ENCODE assay signal across 20 mouse cellular contexts in genomic region chr4:88448976-88449375, GRCm38 (mm10). TPM values are rescaled to one million over a fixed set of nuclear protein-coding genes. Genes with fewer than 3 reads are reported as not detected.
DNase-seq lines count a peak whose midpoint lies in the region; ATAC-seq and TF ChIP-seq lines count a peak whose summit lies in the region.
"Had no signal": no experiment of that assay in that cellular context is flagged by ENCODE, and none has a peak within 500 bp of the region (broad histone marks: within the 10 kb centered on the region; RNA-seq: fewer than 3 reads in every experiment).

No protein-coding gene starts in this region.

- H3K9me3 ChIP-seq in hindbrain, embryonic 11.5 days (ENCODE audit: control insufficient read depth, low read length), result no peaks in the 10 kb centered on the region
- H3K9me3 ChIP-seq: embryonic facial prominence, embryonic 12.5 days had no signal

- H3K27ac ChIP-seq in hindbrain, embryonic 11.5 days (ENCODE audit: low read depth, low read length), result no peak overlapping the region
- no peak overlapping the region for H3K27ac ChIP-seq in cerebellum, adult 2 months (ENCODE audit: insufficient read depth, low read length)
- H3K27ac ChIP-seq: embryonic facial prominence, embryonic 12.5 days; hindbrain, embryonic 14.5 days had no signal

- TF ChIP-seq POLR2A in cerebellum, adult 2 months (IDR thresholded peaks at IDR 0.05; ENCODE audit: borderline replicate concordance, insufficient read depth, low read length), result no peak

- TF ChIP-seq CTCF in cerebellum, adult 2 months (IDR thresholded peaks at IDR 0.05; ENCODE audit: borderline replicate concordance, insufficient read depth, low read depth, low read length), result no peak

- DNase-seq in 3134 (ENCODE audit: extremely low read depth, insufficient read length, low spot score) (peak; percentile 31), 3T3-L1 (ENCODE audit: low read depth, low spot score) (peak; percentile 78), MN1 (ENCODE audit: low spot score) (peak; percentile 63)
- DNase-seq in fibroblast of lung, adult 2 months (ENCODE audit: low read depth), result peak; percentile 13
- no peak for DNase-seq in hindbrain, embryonic 11.5 days (ENCODE audit: low spot score)
- DNase-seq in neural tube, embryonic 10.5 days (ENCODE audit: extremely low spot score, low spot score), result no peak
- DNase-seq in cerebellum, adult 2 months, result no peak
- DNase-seq: adrenal gland, adult 8-10 months; adrenal gland, postnatal 36 days; cerebellum, adult 11 months; cerebellum, adult 9-10 months; cerebellum, postnatal 25 days; gastrocnemius, postnatal 36 days; heart, adult 11 months; heart, postnatal 14 days; kidney, adult 8-10 months had no signal

- no peak overlapping the region for H3K4me3 ChIP-seq in hindbrain, embryonic 11.5 days (ENCODE audit: low read depth, low read length)
- H3K4me3 ChIP-seq in cerebellum, adult 2 months (replicated peaks; ENCODE audit: insufficient read depth, low read depth, low read length), result no peak overlapping the region
- H3K4me3 ChIP-seq: embryonic facial prominence, embryonic 12.5 days had no signal

- H3K9ac ChIP-seq in hindbrain, embryonic 11.5 days (ENCODE audit: low read depth, low read length), result no peak overlapping the region
- H3K9ac ChIP-seq: embryonic facial prominence, embryonic 12.5 days; hindbrain, embryonic 14.5 days had no signal

- no peaks in the 10 kb centered on the region for H3K36me3 ChIP-seq in hindbrain, embryonic 11.5 days (ENCODE audit: control insufficient read depth, insufficient read depth, low read length)
- H3K36me3 ChIP-seq: embryonic facial prominence, embryonic 12.5 days had no signal

- no peaks in the 10 kb centered on the region for H3K4me1 ChIP-seq in hindbrain, embryonic 11.5 days (replicated peaks; ENCODE audit: control insufficient read depth, insufficient read depth, low read length)
- no peaks in the 10 kb centered on the region for H3K4me1 ChIP-seq in cerebellum, adult 2 months (ENCODE audit: control insufficient read depth, insufficient read depth, low read length)
- H3K4me1 ChIP-seq: embryonic facial prominence, embryonic 12.5 days had no signal

- ATAC-seq in hindbrain, embryonic 11.5 days (ENCODE audit: low FRiP score), result no peak
- ATAC-seq: forebrain, embryonic 14.5 days; intestine, embryonic 16.5 days had no signal

- H3K4me2 ChIP-seq in hindbrain, embryonic 11.5 days (replicated peaks; ENCODE audit: low read depth, low read length), result no peak overlapping the region
- H3K4me2 ChIP-seq: embryonic facial prominence, embryonic 12.5 days; hindbrain, embryonic 14.5 days had no signal

- no peaks in the 10 kb centered on the region for H3K27me3 ChIP-seq in hindbrain, embryonic 11.5 days (ENCODE audit: control insufficient read depth, insufficient read depth, low read length)
- no peaks in the 10 kb centered on the region for H3K27me3 ChIP-seq in cerebellum, adult 2 months (ENCODE audit: control insufficient read depth, insufficient read depth, low read length)
- H3K27me3 ChIP-seq: embryonic facial prominence, embryonic 12.5 days had no signal

- 77% methylated on average over 2 of the region's 2 CpGs for WGBS in hindbrain, embryonic 11.5 days
- WGBS in cerebellum, adult 2 months, result 79% methylated on average over 2 of the region's 2 CpGs

RNA-seq across cellular contexts. Expression of gene Hacd4, which starts 10.2 kb away (rescaled TPM):
- 4.5 and 4.8 TPM in 2 replicates for polyA plus RNA-seq in hindbrain, embryonic 11.5 days (2014; fragmentation: Nextera tagmentation; extraction: Ambion mirVana)
- polyA plus RNA-seq in cerebellum, adult 2 months (2012; rRNA removed), result 0.54 and 0.76 TPM in 2 replicates

Comparison
In these comparisons a context has a peak if more than half of its experiments do, and no peak if none do; other contexts are left out.
1. DNase-seq: peak in 3134 (single experiment), 3T3-L1 (single experiment), MN1 (single experiment) and fibroblast of lung, adult 2 months (single experiment); none in hindbrain, embryonic 11.5 days (single experiment), neural tube, embryonic 10.5 days (single experiment) and cerebellum, adult 2 months (0 of 2).